ENCODE assay signal across 17 mouse cellular contexts in the genomic region with DNA sequence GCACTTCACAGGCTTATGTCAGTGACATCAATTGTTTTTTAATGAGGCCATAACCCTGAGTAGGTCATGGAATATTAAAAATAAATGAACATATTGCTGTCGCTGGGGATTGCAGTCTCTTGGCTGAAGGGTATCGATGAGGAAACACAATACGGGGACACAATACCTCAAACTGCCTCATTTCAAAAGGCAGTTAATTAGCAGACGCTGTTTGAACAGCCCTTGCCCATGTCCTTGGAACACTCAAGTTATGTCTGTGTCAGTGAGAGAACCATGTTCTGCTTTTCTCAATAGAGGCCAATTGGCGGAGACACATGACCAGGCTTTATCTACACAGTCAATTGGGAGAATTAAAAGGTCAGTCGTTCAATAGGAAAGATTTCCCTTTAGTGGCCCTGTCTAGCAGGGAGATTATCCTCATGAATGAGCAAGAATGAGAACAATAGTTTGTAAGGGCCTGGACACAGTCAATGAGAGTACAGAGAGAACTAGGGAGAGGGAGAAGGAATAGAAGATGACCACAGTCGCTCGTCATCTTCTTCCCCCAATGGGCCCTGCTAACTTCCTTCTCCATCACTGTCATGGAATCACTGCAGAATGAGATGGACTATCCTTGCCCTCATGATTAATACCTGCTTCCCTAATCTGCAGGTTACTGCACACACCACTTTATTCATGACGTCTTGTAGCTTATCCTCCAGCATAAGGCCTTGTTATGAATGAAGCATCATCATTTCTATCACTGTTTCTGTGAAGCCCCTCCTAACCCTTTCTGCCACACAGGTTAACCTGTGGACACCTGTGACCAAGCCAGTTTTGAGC.
DNase-seq lines count a peak whose midpoint lies in the region; ATAC-seq and TF ChIP-seq lines count a peak whose summit lies in the region.
"Had no signal": no experiment of that assay in that cellular context is flagged by ENCODE, and none has a peak within 500 bp of the region (broad histone marks: within the 10 kb centered on the region; RNA-seq: fewer than 3 reads in every experiment).

No protein-coding gene starts in this region.

- no peak overlapping the region for H3K4me2 ChIP-seq in midbrain, postnatal 0 days (ENCODE audit: low read depth, low read length, poor library complexity, severe bottlenecking)
- H3K4me2 ChIP-seq in forebrain, embryonic 15.5 days (replicated peaks) = no peak overlapping the region
- H3K4me2 ChIP-seq in heart, embryonic 12.5 days = no peak overlapping the region
- H3K4me2 ChIP-seq: embryonic facial prominence, embryonic 13.5 days; liver, embryonic 13.5 days had no signal

- peaks cover 87% of the 10 kb centered on the region for H3K27me3 ChIP-seq in midbrain, embryonic 10.5 days (ENCODE audit: low read depth, poor library complexity, severe bottlenecking)
- H3K27me3 ChIP-seq in midbrain, postnatal 0 days (ENCODE audit: insufficient read depth, low read length) = no peaks in the 10 kb centered on the region
- H3K27me3 ChIP-seq in forebrain, embryonic 15.5 days = no peaks in the 10 kb centered on the region
- H3K27me3 ChIP-seq in heart, embryonic 12.5 days (replicated peaks) = no peaks in the 10 kb centered on the region
- H3K27me3 ChIP-seq: embryonic facial prominence, embryonic 13.5 days; liver, embryonic 13.5 days; megakaryocyte, embryonic 14.5 days had no signal

- no peak overlapping the region for H3K27ac ChIP-seq in midbrain, embryonic 10.5 days (replicated peaks)
- no peak overlapping the region for H3K27ac ChIP-seq in midbrain, postnatal 0 days (ENCODE audit: low read depth, low read length)
- no peak overlapping the region for H3K27ac ChIP-seq in forebrain, embryonic 15.5 days (replicated peaks)
- no peak overlapping the region for H3K27ac ChIP-seq in heart, embryonic 12.5 days (ENCODE audit: poor library complexity, severe bottlenecking)
- H3K27ac ChIP-seq: embryonic facial prominence, embryonic 13.5 days; liver, embryonic 13.5 days had no signal

- H3K9me3 ChIP-seq in midbrain, embryonic 10.5 days (replicated peaks) = no peaks in the 10 kb centered on the region
- H3K9me3 ChIP-seq in midbrain, postnatal 0 days (ENCODE audit: low read length) = no peaks in the 10 kb centered on the region
- H3K9me3 ChIP-seq in forebrain, embryonic 15.5 days = no peaks in the 10 kb centered on the region
- H3K9me3 ChIP-seq in heart, embryonic 12.5 days (replicated peaks) = no peaks in the 10 kb centered on the region
- H3K9me3 ChIP-seq: embryonic facial prominence, embryonic 13.5 days; liver, embryonic 13.5 days; megakaryocyte, embryonic 14.5 days had no signal

- peak; percentile 46 for DNase-seq in midbrain, embryonic 10.5 days (ENCODE audit: low spot score)
- DNase-seq in midbrain, postnatal 0 days (ENCODE audit: low spot score) = no peak
- peak; percentile 38 for DNase-seq in mesoderm, embryonic 11.5 days (ENCODE audit: low read depth, low spot score)
- DNase-seq in retina, embryonic 14.5 days (ENCODE audit: low spot score) = peak; percentile 86
- DNase-seq in spleen, postnatal 4 days (ENCODE audit: low spot score in 2 of 2) = no peak
- no peak for DNase-seq in layer of hippocampus, adult 18-20 months (ENCODE audit: low spot score in 2 of 2)
- DNase-seq: cerebellum, adult 8-10 months; heart, adult 18-20 months; heart, postnatal 14 days; kidney, adult 2 months; liver, embryonic 13.5 days; thymus, postnatal 4 days had no signal

- peaks cover 26% of the 10 kb centered on the region for H3K4me1 ChIP-seq in midbrain, embryonic 10.5 days
- no peaks in the 10 kb centered on the region for H3K4me1 ChIP-seq in midbrain, postnatal 0 days (ENCODE audit: insufficient read depth, low read length)
- H3K4me1 ChIP-seq in forebrain, embryonic 15.5 days = peaks cover 10% of the 10 kb centered on the region
- no peaks in the 10 kb centered on the region for H3K4me1 ChIP-seq in heart, embryonic 12.5 days (replicated peaks)
- H3K4me1 ChIP-seq: embryonic facial prominence, embryonic 13.5 days; liver, embryonic 13.5 days; megakaryocyte, embryonic 14.5 days had no signal

- no peak overlapping the region for H3K9ac ChIP-seq in midbrain, postnatal 0 days (replicated peaks; ENCODE audit: low read length, poor library complexity, severe bottlenecking)
- H3K9ac ChIP-seq in forebrain, embryonic 15.5 days (replicated peaks) = no peak overlapping the region
- H3K9ac ChIP-seq in heart, embryonic 12.5 days = no peak overlapping the region
- H3K9ac ChIP-seq: embryonic facial prominence, embryonic 13.5 days; liver, embryonic 13.5 days had no signal

- no peak overlapping the region for H3K4me3 ChIP-seq in midbrain, embryonic 10.5 days
- no peak overlapping the region for H3K4me3 ChIP-seq in midbrain, postnatal 0 days (ENCODE audit: low read depth, low read length)
- H3K4me3 ChIP-seq in forebrain, embryonic 15.5 days = no peak overlapping the region
- no peak overlapping the region for H3K4me3 ChIP-seq in heart, embryonic 12.5 days
- H3K4me3 ChIP-seq: embryonic facial prominence, embryonic 13.5 days; liver, embryonic 13.5 days; megakaryocyte, embryonic 14.5 days had no signal

- 17% methylated on average over 9 of the region's 9 CpGs for WGBS in midbrain, embryonic 10.5 days
- WGBS in midbrain, postnatal 0 days = 31% methylated on average over 9 of the region's 9 CpGs
- WGBS in forebrain, embryonic 15.5 days = 7% methylated on average over 9 of the region's 9 CpGs
- WGBS in heart, embryonic 12.5 days = 75% methylated on average over 9 of the region's 9 CpGs

- TF ChIP-seq CTCF in midbrain, postnatal 0 days (IDR thresholded peaks at IDR 0.05) = no peak

- H3K36me3 ChIP-seq in midbrain, embryonic 10.5 days = no peaks in the 10 kb centered on the region
- no peaks in the 10 kb centered on the region for H3K36me3 ChIP-seq in midbrain, postnatal 0 days (ENCODE audit: insufficient read depth, low read length)
- H3K36me3 ChIP-seq in forebrain, embryonic 15.5 days = no peaks in the 10 kb centered on the region
- no peaks in the 10 kb centered on the region for H3K36me3 ChIP-seq in heart, embryonic 12.5 days
- H3K36me3 ChIP-seq: embryonic facial prominence, embryonic 13.5 days; liver, embryonic 13.5 days had no signal

- ATAC-seq in midbrain, postnatal 0 days (ENCODE audit: low FRiP score) = no peak
- peak; percentile 75 for ATAC-seq in forebrain, embryonic 15.5 days (replicated peaks)
- no peak for ATAC-seq in heart, embryonic 12.5 days (ENCODE audit: insufficient number of reproducible peaks, low FRiP score)
- ATAC-seq: activated CD4-positive, CD25-positive, alpha-beta regulatory T cell, adult 4 months had no signal

Comparison
In these comparisons a context has a peak if more than half of its experiments do, and no peak if none do; other contexts are left out.
1. DNase-seq: peak in midbrain, embryonic 10.5 days (single experiment), mesoderm, embryonic 11.5 days (single experiment) and retina, embryonic 14.5 days (single experiment); none in midbrain, postnatal 0 days (single experiment), spleen, postnatal 4 days (0 of 2) and layer of hippocampus, adult 18-20 months (0 of 2).